Mouse (Mus musculus) spleen, adult 2 months (tissue): ENCODE results near the gene Abcc3.

Source experiments
- CTCF ChIP-seq: fragments of 200-500 bp; IDR thresholded peaks from 2 replicates; pipeline ENCODE4 v1.5.1; 2011; ENCODE audit warnings: mild to moderate bottlenecking, inconsistent platforms; ENCODE audit not compliant: insufficient read depth, insufficient read length, insufficient replicate concordance; ENCODE audit errors: extremely low read depth
- POLR2A ChIP-seq: fragments of 200-500 bp; IDR thresholded peaks from 2 replicates; pipeline ENCODE4 v1.6.1; 2011; ENCODE audit warnings: low read depth, low read length, inconsistent platforms

DNA sequence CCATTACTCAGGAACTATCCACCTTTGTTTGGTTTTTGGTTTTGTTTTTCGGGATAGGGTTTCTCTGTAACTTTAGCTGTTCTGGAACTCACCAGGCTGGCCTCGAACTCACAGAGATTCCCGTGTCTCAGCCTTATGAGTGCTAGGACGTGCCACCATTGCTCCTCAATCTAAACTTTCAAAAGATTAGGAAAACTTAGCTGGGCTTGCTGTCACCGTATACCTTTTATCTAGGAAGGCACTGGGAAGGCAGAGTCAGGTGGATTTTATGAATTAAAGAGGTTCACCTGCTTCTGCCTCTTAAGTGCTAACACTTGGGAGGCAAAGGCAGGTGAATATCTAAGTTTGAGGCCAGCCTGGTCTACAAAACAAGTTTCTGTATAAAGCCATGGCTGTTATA is 70.2 kb downstream of the Abcc3 start:
- no peak for TF ChIP-seq CTCF
- TF ChIP-seq POLR2A: no peak
